Mouse (Mus musculus): ENCODE measurements at regions not wholly inside any gene's neighbourhood (a gene's known extent, or its start where the extent isn't known, plus 50 kb on each side); places are given as distances from the start of the nearest gene placed in this dataset.

DNA sequence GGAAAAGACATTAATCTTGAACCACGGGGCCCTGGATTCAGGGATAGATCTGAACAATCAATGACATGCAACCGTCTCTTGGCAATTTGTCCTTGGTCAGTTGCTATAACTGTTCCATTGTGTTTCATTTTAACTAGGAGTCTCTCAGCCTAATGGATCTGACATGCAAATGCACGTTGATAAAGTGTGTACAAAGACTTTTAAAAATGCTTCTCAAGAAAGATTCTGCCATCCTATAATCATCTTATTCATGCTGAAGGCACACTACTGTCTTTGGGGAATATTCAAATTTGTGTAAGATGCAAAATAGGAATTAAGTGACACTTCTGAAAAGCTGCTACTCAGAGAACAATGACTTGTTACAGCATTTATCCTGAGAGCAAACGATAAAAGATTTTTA lies 252.3 kb downstream of the Hdgfl1 start:
- no peak for TF ChIP-seq CTCF (IDR thresholded peaks at IDR 0.05; ENCODE audit: low read depth)

DNA sequence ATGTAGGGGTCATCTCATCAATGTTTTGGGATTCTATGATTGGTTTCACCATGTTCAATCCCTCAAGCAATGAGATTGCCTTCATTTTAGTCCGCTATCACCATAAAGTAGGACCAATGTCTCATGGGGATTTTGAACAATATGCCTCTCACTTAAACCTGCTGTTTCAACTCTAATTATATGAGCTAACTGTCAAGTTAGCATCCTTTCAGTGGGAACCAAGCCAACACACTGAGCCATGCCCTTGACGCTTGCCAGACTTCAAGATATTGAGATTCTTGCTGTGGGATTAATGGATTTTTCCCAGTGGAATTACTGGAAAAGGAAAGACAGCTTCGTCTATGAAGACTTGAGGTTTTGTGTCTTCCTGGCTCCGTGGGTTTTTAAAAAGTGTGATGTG lies 259.5 kb downstream of the Hdgfl1 start:
- H3K4me2 ChIP-seq (replicated peaks; ENCODE audit: low read depth) = no peak overlapping the region
- no peak overlapping the region for H3K9ac ChIP-seq (ENCODE audit: low read depth, low read length)
- TF ChIP-seq CTCF (IDR thresholded peaks at IDR 0.05; ENCODE audit: low read depth) = no peak
- H3K4me3 ChIP-seq (ENCODE audit: low read depth, low read length) = no peak overlapping the region
- H3K27me3 ChIP-seq (replicated peaks; ENCODE audit: control insufficient read depth, insufficient read depth, low read length) = no peaks in the 10 kb centered on the region
- no peak for ATAC-seq
- 75% methylated on average over 4 of the region's 4 CpGs for WGBS
- no peaks in the 10 kb centered on the region for H3K4me1 ChIP-seq (replicated peaks; ENCODE audit: control insufficient read depth, insufficient read depth, low read length)
- no peaks in the 10 kb centered on the region for H3K9me3 ChIP-seq (ENCODE audit: control insufficient read depth)
- no peaks in the 10 kb centered on the region for H3K36me3 ChIP-seq (ENCODE audit: control insufficient read depth, insufficient read depth)
- H3K27ac ChIP-seq (ENCODE audit: low read depth, low read length) = no peak overlapping the region

More for the DNA sequence above, 252.3 kb downstream of the Hdgfl1 start:
- Histone ChIP-seq H3K4me2 (replicated peaks; ENCODE audit: low read depth) (no peak overlapping the region), H3K9ac (ENCODE audit: low read depth, low read length) (no peak overlapping the region), H3K36me3 (ENCODE audit: control insufficient read depth, insufficient read depth) (no peaks in the 10 kb centered on the region), H3K27me3 (replicated peaks; ENCODE audit: control insufficient read depth, insufficient read depth, low read length) (no peaks in the 10 kb centered on the region), H3K9me3 (ENCODE audit: control insufficient read depth) (no peaks in the 10 kb centered on the region), H3K4me3 (ENCODE audit: low read depth, low read length) (no peak overlapping the region), H3K4me1 (replicated peaks; ENCODE audit: control insufficient read depth, insufficient read depth, low read length) (no peaks in the 10 kb centered on the region), H3K27ac (ENCODE audit: low read depth, low read length) (no peak overlapping the region)
- WGBS = 60% methylated on average over 4 of the region's 4 CpGs
- ATAC-seq = no peak

DNA sequence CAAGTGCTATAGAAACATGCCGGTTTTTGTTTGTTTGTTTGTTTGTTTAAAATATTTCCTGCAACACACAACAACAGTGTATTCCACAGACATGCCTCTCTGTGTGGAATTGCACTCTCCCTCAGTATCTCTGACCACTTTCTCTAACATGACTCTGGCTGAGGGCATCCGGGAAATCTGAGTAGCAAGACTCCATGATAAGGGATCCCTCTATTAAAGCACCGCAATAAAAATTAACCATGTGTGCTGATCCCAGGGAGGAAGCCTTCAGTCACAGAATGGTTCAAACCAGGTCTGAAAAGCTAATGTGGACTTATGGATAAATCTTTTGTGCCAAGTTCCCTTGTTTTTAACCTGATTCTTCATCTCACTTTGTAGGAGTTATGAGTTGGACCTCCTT lies 260.1 kb downstream of the Hdgfl1 start:
- Histone ChIP-seq H3K36me3 (ENCODE audit: control insufficient read depth, insufficient read depth) (no peaks in the 10 kb centered on the region), H3K9ac (ENCODE audit: low read depth, low read length) (no peak overlapping the region), H3K4me2 (replicated peaks; ENCODE audit: low read depth) (no peak overlapping the region), H3K4me1 (replicated peaks; ENCODE audit: control insufficient read depth, insufficient read depth, low read length) (no peaks in the 10 kb centered on the region), H3K4me3 (ENCODE audit: low read depth, low read length) (no peak overlapping the region), H3K27ac (ENCODE audit: low read depth, low read length) (no peak overlapping the region), H3K27me3 (replicated peaks; ENCODE audit: control insufficient read depth, insufficient read depth, low read length) (no peaks in the 10 kb centered on the region), H3K9me3 (ENCODE audit: control insufficient read depth) (no peaks in the 10 kb centered on the region)
- WGBS = 68% methylated on average over 3 of the region's 3 CpGs
- no peak for ATAC-seq
- no peak for TF ChIP-seq CTCF (IDR thresholded peaks at IDR 0.05; ENCODE audit: low read depth)

DNA sequence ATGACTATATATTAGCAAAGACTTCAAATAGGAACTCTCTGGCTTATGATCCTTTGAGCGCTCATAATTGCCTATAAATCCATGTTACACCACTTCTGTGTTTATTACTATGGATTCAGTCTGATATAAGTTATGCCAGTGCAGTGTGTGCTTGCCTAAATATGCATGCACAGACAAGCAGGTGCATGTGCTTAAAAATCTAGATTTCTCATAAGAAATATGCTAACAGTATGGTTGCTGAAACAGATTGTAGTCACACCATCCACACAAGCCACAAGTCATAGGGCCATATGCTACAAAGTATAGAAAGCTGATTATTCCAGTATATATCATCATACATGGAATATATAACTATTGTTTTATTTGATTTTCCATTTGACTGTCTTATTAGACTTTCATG lies 266.2 kb downstream of the Hdgfl1 start:
- no peak for TF ChIP-seq CTCF (IDR thresholded peaks at IDR 0.05; ENCODE audit: low read depth)

DNA sequence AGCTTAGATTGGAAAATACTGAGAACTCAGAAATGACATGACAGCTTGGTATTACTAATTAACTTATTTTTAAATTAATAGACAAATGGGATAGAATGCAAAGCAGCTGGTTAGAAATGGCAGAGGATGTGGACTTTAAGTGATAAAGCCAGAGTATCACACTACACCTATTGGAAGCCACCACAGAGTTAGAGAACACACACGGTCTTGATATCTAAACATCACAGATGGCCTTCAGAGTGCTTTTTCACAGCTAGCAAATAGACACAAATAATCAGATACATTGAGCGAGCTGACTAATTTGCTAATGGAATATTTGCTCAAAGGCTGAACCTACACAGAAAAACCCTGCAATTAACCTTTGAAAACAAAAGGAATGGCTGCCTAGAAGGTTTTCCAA lies 272.9 kb downstream of the Hdgfl1 start:
- H3K4me2 ChIP-seq (replicated peaks; ENCODE audit: low read depth) = no peak overlapping the region
- H3K4me1 ChIP-seq (replicated peaks; ENCODE audit: control insufficient read depth, insufficient read depth, low read length) = no peaks in the 10 kb centered on the region
- no peaks in the 10 kb centered on the region for H3K36me3 ChIP-seq (ENCODE audit: control insufficient read depth, insufficient read depth)
- H3K9ac ChIP-seq (ENCODE audit: low read depth, low read length) = no peak overlapping the region
- H3K9me3 ChIP-seq (ENCODE audit: control insufficient read depth) = no peaks in the 10 kb centered on the region
- H3K4me3 ChIP-seq (ENCODE audit: low read depth, low read length) = no peak overlapping the region
- TF ChIP-seq CTCF (IDR thresholded peaks at IDR 0.05; ENCODE audit: low read depth) = no peak
- no peaks in the 10 kb centered on the region for H3K27me3 ChIP-seq (replicated peaks; ENCODE audit: control insufficient read depth, insufficient read depth, low read length)
- H3K27ac ChIP-seq (ENCODE audit: low read depth, low read length) = no peak overlapping the region
- no peak for ATAC-seq
- 53% methylated on average over 2 of the region's 2 CpGs for WGBS

More for the DNA sequence above, 266.2 kb downstream of the Hdgfl1 start:
- Histone ChIP-seq H3K4me1 (replicated peaks; ENCODE audit: control insufficient read depth, insufficient read depth, low read length) (no peaks in the 10 kb centered on the region), H3K36me3 (ENCODE audit: control insufficient read depth, insufficient read depth) (no peaks in the 10 kb centered on the region), H3K4me2 (replicated peaks; ENCODE audit: low read depth) (no peak overlapping the region), H3K27ac (ENCODE audit: low read depth, low read length) (no peak overlapping the region), H3K9ac (ENCODE audit: low read depth, low read length) (no peak overlapping the region), H3K4me3 (ENCODE audit: low read depth, low read length) (no peak overlapping the region), H3K9me3 (ENCODE audit: control insufficient read depth) (no peaks in the 10 kb centered on the region), H3K27me3 (replicated peaks; ENCODE audit: control insufficient read depth, insufficient read depth, low read length) (no peaks in the 10 kb centered on the region)
- WGBS = 98% methylated on average over 1 of the region's 1 CpGs
- ATAC-seq = no peak

DNA sequence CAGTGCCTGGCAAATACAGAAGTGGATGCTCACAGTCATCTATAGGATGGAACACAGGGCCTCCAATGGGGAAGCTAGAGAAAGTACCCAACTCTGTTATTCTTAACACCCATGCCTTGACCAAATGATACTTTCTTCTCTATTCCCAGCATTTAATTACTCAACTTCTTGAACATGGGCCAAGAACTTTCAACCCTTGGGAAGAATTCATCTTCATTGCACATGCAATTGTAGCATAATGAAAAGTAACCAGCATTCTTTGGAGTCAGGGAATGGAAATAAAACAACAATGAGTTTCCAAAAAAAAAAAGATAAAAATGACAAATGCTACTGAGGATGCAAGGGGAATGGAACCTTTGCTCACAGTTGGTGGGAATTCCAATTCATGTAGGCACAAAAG lies 274.1 kb downstream of the Hdgfl1 start:
- no peak overlapping the region for H3K27ac ChIP-seq (ENCODE audit: low read depth, low read length)
- H3K27me3 ChIP-seq (replicated peaks; ENCODE audit: control insufficient read depth, insufficient read depth, low read length) = no peaks in the 10 kb centered on the region
- no peak for TF ChIP-seq CTCF (IDR thresholded peaks at IDR 0.05; ENCODE audit: low read depth)
- no peaks in the 10 kb centered on the region for H3K9me3 ChIP-seq (ENCODE audit: control insufficient read depth)
- H3K4me2 ChIP-seq (replicated peaks; ENCODE audit: low read depth) = no peak overlapping the region
- H3K4me3 ChIP-seq (ENCODE audit: low read depth, low read length) = no peak overlapping the region
- H3K36me3 ChIP-seq (ENCODE audit: control insufficient read depth, insufficient read depth) = no peaks in the 10 kb centered on the region
- H3K4me1 ChIP-seq (replicated peaks; ENCODE audit: control insufficient read depth, insufficient read depth, low read length) = no peaks in the 10 kb centered on the region
- no peak for ATAC-seq
- no peak overlapping the region for H3K9ac ChIP-seq (ENCODE audit: low read depth, low read length)

DNA sequence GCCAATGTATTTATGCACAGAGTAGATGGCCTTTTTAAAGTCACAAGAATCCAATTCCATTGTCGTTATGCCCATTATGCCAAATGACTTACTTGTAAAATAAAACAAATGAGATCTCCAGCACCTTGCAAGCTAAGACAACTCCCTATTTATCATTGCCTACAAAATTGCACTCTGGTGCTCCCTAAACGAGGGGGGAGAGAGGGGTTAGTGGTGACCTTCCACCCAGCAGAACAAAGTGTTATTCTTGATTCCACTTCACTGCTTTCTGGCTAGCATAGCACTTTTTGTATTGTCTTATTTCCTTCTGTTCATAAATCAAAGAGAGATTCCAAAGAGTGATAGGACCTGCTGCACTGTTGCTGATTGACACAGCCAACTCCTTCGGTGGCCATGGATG lies 300.6 kb downstream of the Hdgfl1 start:
- no peak overlapping the region for H3K9ac ChIP-seq (ENCODE audit: low read depth, low read length)
- H3K4me2 ChIP-seq (replicated peaks; ENCODE audit: low read depth) = no peak overlapping the region
- H3K4me3 ChIP-seq (ENCODE audit: low read depth, low read length) = no peak overlapping the region
- no peak for ATAC-seq
- no peaks in the 10 kb centered on the region for H3K27me3 ChIP-seq (replicated peaks; ENCODE audit: control insufficient read depth, insufficient read depth, low read length)
- no peaks in the 10 kb centered on the region for H3K4me1 ChIP-seq (replicated peaks; ENCODE audit: control insufficient read depth, insufficient read depth, low read length)
- H3K36me3 ChIP-seq (ENCODE audit: control insufficient read depth, insufficient read depth) = no peaks in the 10 kb centered on the region
- TF ChIP-seq CTCF (IDR thresholded peaks at IDR 0.05; ENCODE audit: low read depth) = no peak
- WGBS = 65% methylated on average over 3 of the region's 3 CpGs
- no peaks in the 10 kb centered on the region for H3K9me3 ChIP-seq (ENCODE audit: control insufficient read depth)
- H3K27ac ChIP-seq (ENCODE audit: low read depth, low read length) = no peak overlapping the region
